Mouse (Mus musculus) CH12.LX (cell line): ENCODE measurements around the gene Slc25a19. TPM values are rescaled to one million over a fixed set of nuclear protein-coding genes. Genes with fewer than 3 reads are reported as not detected.

Experiments used
- DNase-seq: peaks from one replicate; pipeline ENCODE4 v3.0.0-alpha.2; 2013; ENCODE audit errors: extremely low read depth
- H3K27ac ChIP-seq: 2 replicates; pipeline ENCODE4 v1.5.1; 2012; ENCODE audit warnings: low read depth, mild to moderate bottlenecking, control low read depth, moderate library complexity; ENCODE audit not compliant: insufficient read depth
- H3K27me3 ChIP-seq: replicated peaks from 2 replicates; pipeline ENCODE3; 2012; ENCODE audit warnings: inconsistent platforms
- H3K36me3 ChIP-seq, 2 experiments: replicated peaks in 1 of 2; 2 replicates each; pipeline versions ENCODE3 to v1.6.1; 2012; ENCODE audit warnings: inconsistent platforms in 1 of 2, low read length in 1 of 2, mild to moderate bottlenecking in 1 of 2, mixed read lengths in 1 of 2, moderate library complexity in 1 of 2; ENCODE audit not compliant: control insufficient read depth in 1 of 2, insufficient read depth in 1 of 2
- H3K4me1 ChIP-seq, 2 experiments: 2 replicates each; pipeline ENCODE4 v1.6.1; 2012; ENCODE audit warnings: inconsistent platforms in 1 of 2, moderate library complexity in 1 of 2; ENCODE audit not compliant: insufficient read depth in 2 of 2, control insufficient read depth in 1 of 2
- H3K4me2 ChIP-seq: 2 replicates; pipeline ENCODE4 v1.6.1; 2012; ENCODE audit warnings: low read depth, mild to moderate bottlenecking, control low read depth; ENCODE audit not compliant: poor library complexity, insufficient read depth, severe bottlenecking
- H3K4me3 ChIP-seq, 3 experiments: fragments of 150-350 bp in 1 of 3; sonication (generic) in 1 of 3; replicated peaks in 1 of 3; 2 replicates each; pipeline versions ENCODE3 to v1.5.1; 2011 to 2012; ENCODE audit warnings: low read depth in 2 of 3, low read length in 2 of 3, mild to moderate bottlenecking in 2 of 3, moderate library complexity in 2 of 3, control low read depth in 1 of 3, improper control_type of control experiment in 1 of 3, inconsistent platforms in 1 of 3, mixed read lengths in 1 of 3; ENCODE audit not compliant: poor library complexity in 1 of 3
- H3K79me2 ChIP-seq: replicated peaks from 2 replicates; pipeline ENCODE4 v1.6.1; 2012; ENCODE audit warnings: mild to moderate bottlenecking, moderate library complexity; ENCODE audit not compliant: control insufficient read depth, poor library complexity, insufficient read depth, severe bottlenecking; ENCODE audit errors: extremely low read depth
- H3K9ac ChIP-seq: 2 replicates; pipeline ENCODE4 v1.6.1; 2012; ENCODE audit warnings: low read depth, mild to moderate bottlenecking, control low read depth, moderate library complexity; ENCODE audit not compliant: insufficient read depth
- H3K9me3 ChIP-seq: replicated peaks from 2 replicates; pipeline ENCODE3; 2012; ENCODE audit warnings: low read length, inconsistent platforms, mixed read lengths
- BHLHE40 ChIP-seq: IDR thresholded peaks from 2 replicates; pipeline ENCODE4 v1.6.1; 2011; ENCODE audit warnings: mild to moderate bottlenecking, low read depth, low read length, improper control_type of control experiment
- CHD1 ChIP-seq: IDR thresholded peaks from 2 replicates; pipeline ENCODE4 v1.6.1; 2012; ENCODE audit warnings: low read depth, low read length, improper control_type of control experiment, inconsistent platforms
- E2F4 ChIP-seq: IDR thresholded peaks from 2 replicates; pipeline ENCODE4 v1.6.1; 2011; ENCODE audit warnings: low read depth, low read length, improper control_type of control experiment; ENCODE audit not compliant: insufficient replicate concordance
- ELF1 ChIP-seq: IDR thresholded peaks from 2 replicates; pipeline ENCODE4 v1.6.1; 2014; ENCODE audit warnings: low read depth, mild to moderate bottlenecking, inconsistent platforms, low read length, improper control_type of control experiment
- EP300 ChIP-seq: IDR thresholded peaks from 2 replicates; pipeline ENCODE4 v1.6.1; 2011; ENCODE audit warnings: low read length, improper control_type of control experiment
- GABPA ChIP-seq: IDR thresholded peaks from 2 replicates; pipeline ENCODE4 v1.6.1; 2012; ENCODE audit warnings: low read depth, low read length, improper control_type of control experiment, inconsistent platforms; ENCODE audit not compliant: insufficient replicate concordance
- HCFC1 ChIP-seq: IDR thresholded peaks from 2 replicates; pipeline ENCODE4 v1.6.1; 2012; ENCODE audit warnings: low read depth, mild to moderate bottlenecking, inconsistent platforms, low read length, improper control_type of control experiment
- IRF4 ChIP-seq: IDR thresholded peaks from 2 replicates; pipeline ENCODE4 v1.6.1; 2014; ENCODE audit warnings: low read depth, mild to moderate bottlenecking, inconsistent platforms, low read length, improper control_type of control experiment
- JUN ChIP-seq: IDR thresholded peaks from 2 replicates; pipeline ENCODE4 v1.6.1; 2011; ENCODE audit warnings: low read depth, mild to moderate bottlenecking, low read length, improper control_type of control experiment, moderate library complexity; ENCODE audit not compliant: insufficient read depth
- JUND ChIP-seq: conservative IDR thresholded peaks from 2 replicates; pipeline ENCODE4 v1.6.1; 2011; ENCODE audit warnings: low read depth, low read length, improper control_type of control experiment
- MAX ChIP-seq: IDR thresholded peaks from 2 replicates; pipeline ENCODE4 v1.6.1; 2011; ENCODE audit warnings: low read length, improper control_type of control experiment
- MEF2A ChIP-seq: IDR thresholded peaks from 2 replicates; pipeline ENCODE4 v1.6.1; 2014; ENCODE audit warnings: low read depth, mild to moderate bottlenecking, inconsistent platforms, low read length, improper control_type of control experiment, borderline replicate concordance
- MYC ChIP-seq: IDR thresholded peaks from 2 replicates; pipeline ENCODE4 v1.6.1; 2011; ENCODE audit warnings: low read depth, mild to moderate bottlenecking, improper control_type of control experiment, low read length
- PAX5 ChIP-seq: IDR thresholded peaks from 2 replicates; pipeline ENCODE4 v1.6.1; 2012; ENCODE audit warnings: low read length, inconsistent platforms, mixed read lengths
- POLR2A ChIP-seq: IDR thresholded peaks from 2 replicates; pipeline ENCODE4 v1.6.1; 2011; ENCODE audit warnings: low read depth, mild to moderate bottlenecking, improper control_type of control experiment, low read length
- POLR2AphosphoS2 ChIP-seq: IDR thresholded peaks from 2 replicates; pipeline ENCODE4 v1.6.1; 2011; ENCODE audit warnings: low read depth, low read length, improper control_type of control experiment
- RCOR1 ChIP-seq: conservative IDR thresholded peaks from 2 replicates; pipeline ENCODE4 v1.6.1; 2012; ENCODE audit warnings: low read depth, mild to moderate bottlenecking, inconsistent platforms, low read length, improper control_type of control experiment
- SIN3A ChIP-seq: IDR thresholded peaks from 2 replicates; pipeline ENCODE4 v1.6.1; 2012; ENCODE audit warnings: low read length, improper control_type of control experiment, inconsistent platforms
- SMC3 ChIP-seq: IDR thresholded peaks from 2 replicates; pipeline ENCODE4 v1.6.1; 2011; ENCODE audit warnings: low read depth, low read length, improper control_type of control experiment
- TBP ChIP-seq: conservative IDR thresholded peaks from 2 replicates; pipeline ENCODE4 v1.6.1; 2011; ENCODE audit warnings: low read depth, low read length, improper control_type of control experiment
- UBTF ChIP-seq: IDR thresholded peaks from 2 replicates; pipeline ENCODE4 v1.6.1; 2012; ENCODE audit warnings: low read depth, mild to moderate bottlenecking, inconsistent platforms, low read length, improper control_type of control experiment, moderate library complexity
- USF2 ChIP-seq: conservative IDR thresholded peaks from 2 replicates; pipeline ENCODE4 v1.6.1; 2011; ENCODE audit warnings: low read depth, low read length, improper control_type of control experiment
- ZKSCAN1 ChIP-seq: IDR thresholded peaks from 2 replicates; pipeline ENCODE4 v1.6.1; 2012; ENCODE audit warnings: low read depth, inconsistent platforms, low read length, improper control_type of control experiment, borderline replicate concordance
- ZNF384 ChIP-seq: IDR thresholded peaks from 2 replicates; pipeline ENCODE4 v1.6.1; 2012; ENCODE audit warnings: low read depth, low read length, improper control_type of control experiment, inconsistent platforms
- dilution Hi-C: fragments of 300-500 bp; cut with MboI; formaldehyde crosslinking; loops from 2 replicates; pipeline ENCODE4 v1.14.3; 2020; ENCODE audit warnings: low sequenced_read_pairs; ENCODE audit not compliant: extremely low pct_unique_long_range_greater_than_20kb, extremely low pct_ligation_motif_present
- in situ Hi-C: fragments of 300-500 bp; cut with MboI; formaldehyde crosslinking; loops from 3 replicates; pipeline ENCODE4 v1.14.3; 2019; ENCODE audit warnings: low sequenced_read_pairs, low pct_ligation_motif_present, low pct_unique_long_range_greater_than_20kb, mixed read lengths
- polyA plus RNA-seq: library from polyadenylated mRNA; unstranded; fragments of >175 nt; gene quantifications from 2 replicates; pipeline ENCODE4 v1.2.1, GENCODE M21; 2012; ENCODE audit warnings: low read depth; ENCODE audit not compliant: insufficient read length
- total RNA-seq, 2 experiments: library from RNA; depleted of rRNA; stranded (reverse); fragments of 300-350 nt in 1 of 2; fragments of >200 nt in 1 of 2; gene quantifications; 2 replicates each; pipeline ENCODE4 v1.2.3; 2012 to 2014

Gene Slc25a19
- total and polyA plus RNA-seq, 3 experiments: 277 to 398 (median 278) TPM

DNA sequence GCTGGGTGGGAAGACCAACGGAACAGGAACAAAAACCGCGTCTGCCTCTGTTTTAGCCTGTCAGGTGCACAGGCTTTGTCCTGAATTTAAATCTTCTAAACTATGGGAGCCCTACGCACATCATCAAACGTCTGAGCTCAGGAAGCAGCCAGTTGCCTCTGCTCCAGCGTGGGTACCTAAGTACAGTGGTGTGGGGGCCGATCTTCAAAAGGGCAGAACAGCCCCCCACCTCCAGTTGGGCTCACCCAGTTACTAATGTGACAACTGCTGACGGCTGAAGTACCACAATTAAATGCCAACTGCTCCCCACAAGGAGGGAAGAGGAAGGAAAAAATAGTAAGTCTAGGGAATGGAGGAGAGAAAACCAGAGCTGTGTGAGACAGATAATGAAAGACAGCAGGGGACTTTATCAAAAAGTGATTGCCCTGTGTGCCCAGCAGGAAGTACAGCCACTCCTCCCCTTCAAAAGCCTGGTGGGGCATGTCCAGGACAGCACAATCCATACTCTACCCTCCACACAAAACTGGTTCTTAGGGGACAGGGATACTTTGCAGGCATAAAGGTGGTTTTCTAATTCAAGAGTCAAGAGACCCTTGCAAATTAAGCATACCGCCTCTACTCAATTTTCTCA lies 46.3 kb upstream of the Slc25a19 start:
- Histone ChIP-seq H3K4me2 (peak overlapping the region; percentile 29), H3K4me1 (peaks cover 55 to 97% of the 10 kb centered on the region in 2 experiments), H3K27me3 (no peaks in the 10 kb centered on the region), H3K9me3 (peaks cover 4% of the 10 kb centered on the region), H3K27ac (peak overlapping the region; percentile 36), H3K36me3 (peaks cover 29 to 56% of the 10 kb centered on the region in 2 experiments), H3K79me2 (peaks cover 99% of the 10 kb centered on the region)
- TF ChIP-seq HCFC1 (no peak), UBTF (0 out of 2 replicates have a peak, but pooled peaks have one; percentile 56), BHLHE40 (peak; percentile 35; the same call in 1 of the 2 replicates), MAX (no peak), SIN3A (0 out of 2 replicates have a peak, but pooled peaks have one; percentile 38), CHD1 (peak; percentile 75; the same call in 1 of the 2 replicates), EP300 (peak; percentile 31; the same call in 1 of the 2 replicates), POLR2A (0 out of 2 replicates have a peak, but pooled peaks have one; percentile 31)
- TF ChIP-seq, all 38 proteins: peak for 6
- in situ Hi-C loops (no loop called here), dilution Hi-C loops (no loop called here)
- no peak for DNase-seq
- H3K9ac ChIP-seq: peak overlapping the region; percentile 2; the same call in 1 of the 2 replicates
- no peak overlapping the region for H3K4me3 ChIP-seq

DNA sequence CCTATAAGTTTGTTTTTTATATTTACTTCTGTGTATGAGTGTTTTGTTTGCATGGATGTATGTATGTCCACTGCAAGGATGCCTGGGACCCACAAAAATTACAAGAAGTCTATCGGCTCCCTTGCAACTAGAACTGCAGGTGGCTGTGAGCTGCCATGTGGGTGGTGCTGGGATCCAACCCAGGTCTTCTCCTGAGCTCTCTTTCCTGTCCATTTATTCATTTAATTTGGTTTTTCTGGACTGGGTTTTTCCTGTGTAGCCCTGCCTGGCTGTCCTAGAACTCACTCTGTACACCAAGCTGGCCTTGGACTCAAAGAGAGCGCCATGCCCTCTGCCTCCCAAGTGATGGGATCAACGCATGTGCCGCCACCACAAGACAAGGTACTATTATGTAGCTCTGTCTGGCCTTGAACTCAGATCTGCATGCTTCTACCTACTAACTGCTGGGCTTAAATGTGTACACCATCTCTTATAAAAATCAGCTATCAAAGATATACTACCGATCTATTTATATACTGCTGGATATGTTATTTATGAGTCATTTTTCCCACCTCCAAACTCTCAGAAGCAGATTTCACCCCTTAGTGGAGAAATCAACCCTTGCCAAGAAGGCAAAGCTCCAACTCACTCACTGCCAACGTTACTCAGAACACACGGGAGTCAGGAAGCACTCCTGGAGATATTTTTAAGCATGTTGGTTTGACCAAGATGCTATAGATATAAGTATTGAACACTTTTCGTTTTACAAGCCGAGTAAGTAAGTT lies 45.6 kb upstream of the Slc25a19 start:
- dilution Hi-C loops (no loop called here), in situ Hi-C loops (no loop called here)
- Histone ChIP-seq H3K27ac (peak overlapping the region; percentile 36; the same call in 1 of the 2 replicates), H3K36me3 (peaks cover 30 to 55% of the 10 kb centered on the region in 2 experiments), H3K4me2 (peak overlapping the region; percentile 29; the same call in 1 of the 2 replicates), H3K4me3 (no peak overlapping the region), H3K79me2 (peaks cover 99% of the 10 kb centered on the region), H3K9ac (no peak overlapping the region), H3K4me1 (peaks cover 50 to 95% of the 10 kb centered on the region in 2 experiments), H3K9me3 (peaks cover 2% of the 10 kb centered on the region), H3K27me3 (no peaks in the 10 kb centered on the region)
- DNase-seq: no peak
- peak; percentile 4; the same call in 1 of the 2 replicates for TF ChIP-seq CHD1
- peak; percentile 31; the same call in 1 of the 2 replicates for TF ChIP-seq IRF4
- no peak for TF ChIP-seq MEF2A
- TF ChIP-seq MYC: no peak
- no peak for TF ChIP-seq ELF1
- no peak for TF ChIP-seq MAX
- TF ChIP-seq TBP: no peak
- no peak for TF ChIP-seq JUN
- 0 out of 2 replicates have a peak, but pooled peaks have one; percentile 57 for TF ChIP-seq JUND
- no peak for TF ChIP-seq PAX5
- peak; percentile 34; the same call in 1 of the 2 replicates for TF ChIP-seq EP300
- TF ChIP-seq ZNF384: no peak
- TF ChIP-seq GABPA: no peak
- no peak for TF ChIP-seq RCOR1
- no peak for TF ChIP-seq POLR2AphosphoS2
- TF ChIP-seq E2F4: no peak
- TF ChIP-seq USF2: no peak
- no peak for TF ChIP-seq SMC3
- TF ChIP-seq ZKSCAN1: no peak
